Mouse (Mus musculus) left cerebral cortex, postnatal 4 days (tissue): ENCODE results near the gene 4930568D16Rik. TPM values are rescaled to one million over a fixed set of nuclear protein-coding genes. Genes with fewer than 3 reads are reported as not detected.

Experiments
- DNase-seq: peaks from one replicate; pipeline ENCODE4 v3.0.0-alpha.2; 2022
- intact Hi-C: fragments of 180-260 bp; cut with DNase I; formaldehyde crosslinking; loops from one replicate; pipeline ENCODE4 v1.15.1; 2025
- total RNA-seq, 2 experiments: library from RNA; stranded (reverse); gene quantifications; 2 replicates each; pipeline ENCODE4 v1.2.3; 2021

4930568D16Rik gene
- total RNA-seq, 2 experiments from 2014 or later: not detected

DNA sequence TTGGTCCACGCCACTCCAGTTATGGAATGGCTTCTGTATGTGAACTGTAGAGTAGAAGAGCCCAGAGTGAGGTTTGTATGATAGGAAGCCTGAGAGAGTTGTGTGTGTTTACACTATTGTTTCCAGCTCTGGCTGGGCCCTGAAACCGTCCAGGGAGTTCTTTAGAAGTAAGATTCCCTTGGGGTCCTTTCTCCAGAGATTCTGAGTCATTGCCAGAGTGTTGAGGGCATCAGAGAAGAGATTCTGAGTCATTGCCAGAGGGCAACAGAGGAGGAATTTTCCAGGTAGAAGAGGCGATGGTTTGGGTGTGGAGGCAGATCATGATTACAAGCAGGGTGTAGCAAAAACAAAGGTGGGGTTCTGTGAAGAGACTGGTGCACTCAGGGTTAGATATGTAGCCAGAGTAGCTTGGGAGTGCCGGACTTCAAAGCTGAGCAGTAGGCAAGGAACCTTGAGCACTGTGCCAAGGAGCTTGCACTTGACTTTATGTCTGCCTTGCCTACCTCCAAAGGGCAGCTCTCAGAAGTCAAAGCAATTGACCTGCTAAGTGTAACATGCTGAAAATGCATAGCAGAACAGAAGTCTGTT, 57.5 kb downstream of the 4930568D16Rik start:
- DNase-seq: no peak
- intact Hi-C loops: no loop called here

- no peak for DNase-seq
- intact Hi-C loops: no loop called here
Measured at GRCm38 (mm10) chr2:35308166-35308565, 59.4 kb downstream of the 4930568D16Rik start.

Other genes starting within 250 kb of the 4930568D16Rik start
- 100 to 1,000 TPM; 221 to 222 TPM for gene Rab14, start 166.6 kb downstream of the 4930568D16Rik start, total RNA-seq
- gene Gsn, start 111.3 kb downstream of the 4930568D16Rik start, total RNA-seq: 10 to 100 TPM; 20.0 to 20.7 TPM
- 10 to 100 TPM in 1 of 2 experiments, 1 to 10 TPM in 1; 7.0 to 10.5 TPM for gene Stom, start 30.8 kb downstream of the 4930568D16Rik start, total RNA-seq
- gene 4930402F06Rik, start 29.4 kb upstream of the 4930568D16Rik start, total RNA-seq: not detected
- 1 to 10 TPM; 3.9 to 6.1 TPM for gene Ggta1, start 95.5 kb upstream of the 4930568D16Rik start, total RNA-seq
- 100 to 1,000 TPM; 125 to 135 TPM for gene Dab2ip, start 190.5 kb upstream of the 4930568D16Rik start, total RNA-seq